Mouse (Mus musculus): ENCODE data around the gene Jag2. TPM values are rescaled to one million over a fixed set of nuclear protein-coding genes. Genes with fewer than 3 reads are reported as not detected.
A peak's percentile ranks its signal among the peaks of the same experiment; 100 is the strongest.

Gene Jag2
- polyA plus RNA-seq, 1 experiment from 2014 or later = 6.0 TPM

GRCm38 (mm10) chr12:112937906-112938305 lies 8.3 kb upstream of the Jag2 start:
- H3K4me3 ChIP-seq (ENCODE audit: low read depth, low read length) = no peak overlapping the region
- peaks cover 17% of the 10 kb centered on the region for H3K4me1 ChIP-seq (ENCODE audit: insufficient read depth, low read depth, low read length)
- DNase-seq (ENCODE audit: low spot score) = peak; percentile 59
- TF ChIP-seq CTCF (IDR thresholded peaks at IDR 0.05) (no peak), EP300 (IDR thresholded peaks at IDR 0.05) (no peak)
- 28% methylated on average over 9 of the region's 9 CpGs for WGBS
- H3K27ac ChIP-seq (ENCODE audit: low read length) = no peak overlapping the region
- no peak overlapping the region for H3K9ac ChIP-seq (replicated peaks; ENCODE audit: low read depth)
- H3K36me3 ChIP-seq (ENCODE audit: insufficient read depth, low read length) = no peaks in the 10 kb centered on the region
- 0 out of 2 replicates have a peak, but pooled peaks have one; percentile 1 for ATAC-seq
- H3K27me3 ChIP-seq (replicated peaks; ENCODE audit: insufficient read depth, low read length) = no peaks in the 10 kb centered on the region
- H3K4me2 ChIP-seq (replicated peaks; ENCODE audit: low read depth, low read length) = no peak overlapping the region
- H3K9me3 ChIP-seq (ENCODE audit: low read length) = no peaks in the 10 kb centered on the region

- no peaks in the 10 kb centered on the region for H3K9me3 ChIP-seq (ENCODE audit: low read length)
- H3K27ac ChIP-seq (ENCODE audit: low read length) = no peak overlapping the region
- H3K36me3 ChIP-seq (ENCODE audit: insufficient read depth, low read length) = no peaks in the 10 kb centered on the region
- peaks cover 4% of the 10 kb centered on the region for H3K4me1 ChIP-seq (ENCODE audit: insufficient read depth, low read depth, low read length)
- no peak for TF ChIP-seq EP300 (IDR thresholded peaks at IDR 0.05)
- TF ChIP-seq CTCF (IDR thresholded peaks at IDR 0.05) = no peak
- DNase-seq (ENCODE audit: low spot score) (no peak), ATAC-seq (no peak)
- peaks cover 10% of the 10 kb centered on the region; the same call in 1 of the 2 replicates for H3K27me3 ChIP-seq (replicated peaks; ENCODE audit: insufficient read depth, low read length)
- H3K4me2 ChIP-seq (replicated peaks; ENCODE audit: low read depth, low read length) = no peak overlapping the region
- no peak overlapping the region for H3K4me3 ChIP-seq (ENCODE audit: low read depth, low read length)
- 29% methylated on average over 7 of the region's 7 CpGs for WGBS
- H3K9ac ChIP-seq (replicated peaks; ENCODE audit: low read depth) = no peak overlapping the region
These were observed 3.1 kb upstream of the Jag2 start for GRCm38 (mm10) chr12:112932647-112933046.

GRCm38 (mm10) chr12:112928401-112929241 lies 955 bp downstream of the Jag2 start:
- no peaks in the 10 kb centered on the region for H3K36me3 ChIP-seq (ENCODE audit: insufficient read depth, low read length)
- DNase-seq (ENCODE audit: low spot score) = peak; percentile 56
- H3K9me3 ChIP-seq (ENCODE audit: low read length) = no peaks in the 10 kb centered on the region
- peak; percentile 52 for ATAC-seq
- H3K9ac ChIP-seq (replicated peaks; ENCODE audit: low read depth) = peak overlapping the region; percentile 46
- peaks cover 9% of the 10 kb centered on the region for H3K4me1 ChIP-seq (ENCODE audit: insufficient read depth, low read depth, low read length)
- peaks cover 10% of the 10 kb centered on the region; the same call in 1 of the 2 replicates for H3K27me3 ChIP-seq (replicated peaks; ENCODE audit: insufficient read depth, low read length)
- 3% methylated on average over 91 of the region's 124 CpGs for WGBS
- TF ChIP-seq EP300 (IDR thresholded peaks at IDR 0.05) (no peak), CTCF (IDR thresholded peaks at IDR 0.05) (peak; percentile 21)
- peak overlapping the region; percentile 91 for H3K4me2 ChIP-seq (replicated peaks; ENCODE audit: low read depth, low read length)
- H3K4me3 ChIP-seq (ENCODE audit: low read depth, low read length) = peak overlapping the region; percentile 57
- peak overlapping the region; percentile 71 for H3K27ac ChIP-seq (ENCODE audit: low read length)

- Histone ChIP-seq H3K4me3 (ENCODE audit: low read depth, low read length) (no peak overlapping the region), H3K27ac (ENCODE audit: low read length) (no peak overlapping the region), H3K9ac (replicated peaks; ENCODE audit: low read depth) (no peak overlapping the region), H3K4me1 (ENCODE audit: insufficient read depth, low read depth, low read length) (peaks cover 9% of the 10 kb centered on the region), H3K4me2 (replicated peaks; ENCODE audit: low read depth, low read length) (peak overlapping the region; percentile 91; the same call in 1 of the 2 replicates), H3K27me3 (replicated peaks; ENCODE audit: insufficient read depth, low read length) (peaks cover 10% of the 10 kb centered on the region; the same call in 1 of the 2 replicates), H3K36me3 (ENCODE audit: insufficient read depth, low read length) (no peaks in the 10 kb centered on the region), H3K9me3 (ENCODE audit: low read length) (no peaks in the 10 kb centered on the region)
- TF ChIP-seq CTCF (IDR thresholded peaks at IDR 0.05) (no peak), EP300 (IDR thresholded peaks at IDR 0.05) (no peak)
- DNase-seq (ENCODE audit: low spot score) = no peak
- no peak for ATAC-seq
- 45% methylated on average over 14 of the region's 14 CpGs for WGBS
These were observed 2.3 kb downstream of the Jag2 start for GRCm38 (mm10) chr12:112927265-112927664.

GRCm38 (mm10) chr12:112925950-112926349 lies 3.6 kb downstream of the Jag2 start:
- 86% methylated on average over 6 of the region's 6 CpGs for WGBS
- H3K4me2 ChIP-seq (replicated peaks; ENCODE audit: low read depth, low read length) = no peak overlapping the region
- H3K9me3 ChIP-seq (ENCODE audit: low read length) = no peaks in the 10 kb centered on the region
- H3K27me3 ChIP-seq (replicated peaks; ENCODE audit: insufficient read depth, low read length) = peaks cover 10% of the 10 kb centered on the region; the same call in 1 of the 2 replicates
- TF ChIP-seq CTCF (IDR thresholded peaks at IDR 0.05) (peak; percentile 61), EP300 (IDR thresholded peaks at IDR 0.05) (no peak)
- H3K4me1 ChIP-seq (ENCODE audit: insufficient read depth, low read depth, low read length) = peaks cover 9% of the 10 kb centered on the region
- no peak for DNase-seq (ENCODE audit: low spot score)
- no peak overlapping the region for H3K4me3 ChIP-seq (ENCODE audit: low read depth, low read length)
- ATAC-seq = no peak
- no peak overlapping the region for H3K9ac ChIP-seq (replicated peaks; ENCODE audit: low read depth)
- 0 out of 2 replicates have a peak, but pooled peaks cover 3% of the 10 kb centered on the region for H3K36me3 ChIP-seq (ENCODE audit: insufficient read depth, low read length)
- no peak overlapping the region for H3K27ac ChIP-seq (ENCODE audit: low read length)

GRCm38 (mm10) chr12:112922541-112922940 lies 7.0 kb downstream of the Jag2 start:
- TF ChIP-seq EP300 (IDR thresholded peaks at IDR 0.05) = no peak
- TF ChIP-seq CTCF (IDR thresholded peaks at IDR 0.05) = no peak
- DNase-seq (ENCODE audit: low spot score) = no peak
- H3K27ac ChIP-seq (ENCODE audit: low read length) = no peak overlapping the region
- WGBS = 30% methylated on average over 3 of the region's 3 CpGs
- H3K4me2 ChIP-seq (replicated peaks; ENCODE audit: low read depth, low read length) = no peak overlapping the region
- H3K36me3 ChIP-seq (ENCODE audit: insufficient read depth, low read length) = 0 out of 2 replicates have a peak, but pooled peaks cover 3% of the 10 kb centered on the region
- no peak for ATAC-seq
- no peaks in the 10 kb centered on the region for H3K9me3 ChIP-seq (ENCODE audit: low read length)
- no peaks in the 10 kb centered on the region; the same call in 1 of the 2 replicates for H3K27me3 ChIP-seq (replicated peaks; ENCODE audit: insufficient read depth, low read length)
- no peak overlapping the region for H3K9ac ChIP-seq (replicated peaks; ENCODE audit: low read depth)
- no peak overlapping the region for H3K4me3 ChIP-seq (ENCODE audit: low read depth, low read length)
- peaks cover 4% of the 10 kb centered on the region; the same call in 1 of the 2 replicates for H3K4me1 ChIP-seq (ENCODE audit: insufficient read depth, low read depth, low read length)
